Mouse (Mus musculus) mouse embryonic stem cell (cell line): ENCODE results near the gene Lrch3.
"Not testable (repeated sequence)": the region's sequence is repeated elsewhere in the genome, so short reads cannot be mapped to it uniquely, and the experiment has no call there.

ENCODE experiments used
- in situ Hi-C, 2 experiments: fragments of 300-500 bp; cut with MboI; formaldehyde crosslinking; loops; 1 replicate in 1 of 2; 3 replicates in 1 of 2; pipeline ENCODE4 v1.14.3; 2019 to 2020; ENCODE audit warnings: low sequenced_read_pairs in 2 of 2, low pct_unique_long_range_greater_than_20kb in 1 of 2, mixed read lengths in 1 of 2; ENCODE audit not compliant: unreplicated experiment in 1 of 2

Gene Lrch3

DNA sequence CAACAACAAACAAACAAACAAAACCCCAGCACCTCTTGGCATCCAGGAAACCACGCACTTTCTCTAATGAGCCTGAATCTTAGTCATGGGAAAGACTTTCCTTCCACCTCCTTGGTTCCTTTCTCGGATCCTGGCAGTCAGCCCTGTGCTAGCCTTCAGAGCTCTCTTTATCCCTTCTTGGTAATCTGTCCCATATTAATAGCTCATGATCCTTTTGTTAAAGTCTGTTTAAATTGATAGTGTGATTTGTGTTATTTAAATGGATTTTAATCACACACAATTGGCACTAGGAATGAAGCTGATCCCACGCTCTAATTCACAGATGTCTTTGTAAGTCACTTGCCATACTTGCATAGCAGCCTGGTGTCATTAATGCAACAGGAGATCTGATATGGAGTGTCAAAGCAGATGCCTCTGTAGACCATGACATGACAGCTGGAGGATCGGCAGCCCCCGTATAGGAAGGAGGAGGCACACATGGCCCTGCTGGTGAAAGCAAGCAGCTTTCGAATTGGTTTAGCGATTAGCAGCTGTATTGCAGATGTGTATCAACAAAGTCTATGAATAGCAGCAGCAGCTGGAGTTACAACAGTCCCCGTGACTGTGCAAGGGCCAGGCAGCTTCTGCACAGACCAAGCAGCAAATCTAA is 110.7 kb downstream of the Lrch3 start:
- in situ Hi-C loops: loop anchor here in 1 of 2 experiments (10.0 kb wide), 1 partner anchor 210 kb away; the partner anchor contains the start of gene Smbd1

- in situ Hi-C loops: loop anchor here in 1 of 2 experiments (10.0 kb wide), 1 partner anchor 212 kb away; the partner anchor contains the start of gene Smbd1
Measured at GRCm38 (mm10) chr16:33026357-33026756, 112.5 kb downstream of the Lrch3 start.

DNA sequence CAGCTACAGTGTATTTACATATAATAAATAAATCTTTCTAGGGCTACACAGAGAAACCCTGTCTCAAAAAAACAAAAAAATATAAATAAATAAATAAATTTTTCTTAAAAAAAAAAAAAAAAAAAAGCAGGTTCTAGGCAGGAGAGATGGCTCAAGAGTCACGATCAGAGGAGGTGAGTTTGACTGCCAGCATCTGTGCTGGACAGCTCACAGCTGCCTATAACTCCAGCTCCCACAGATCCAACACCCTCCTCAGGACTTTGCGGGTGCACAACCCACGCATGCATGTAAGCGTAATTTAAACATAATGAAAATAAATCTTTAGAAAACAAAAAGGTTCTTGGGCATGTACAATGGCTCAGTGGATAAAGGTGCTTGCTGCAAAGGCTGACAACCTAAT is 122.1 kb downstream of the Lrch3 start:
- in situ Hi-C loops: no loop called here

- in situ Hi-C loops: no loop called here
Measured at GRCm38 (mm10) chr16:33042682-33043081, 128.8 kb downstream of the Lrch3 start.

GRCm38 (mm10) chr16:33043268-33043667 is 129.4 kb downstream of the Lrch3 start:
- in situ Hi-C loops: no loop called here

- in situ Hi-C loops: no loop called here
Measured at GRCm38 (mm10) chr16:33048004-33048403, 134.1 kb downstream of the Lrch3 start.

DNA sequence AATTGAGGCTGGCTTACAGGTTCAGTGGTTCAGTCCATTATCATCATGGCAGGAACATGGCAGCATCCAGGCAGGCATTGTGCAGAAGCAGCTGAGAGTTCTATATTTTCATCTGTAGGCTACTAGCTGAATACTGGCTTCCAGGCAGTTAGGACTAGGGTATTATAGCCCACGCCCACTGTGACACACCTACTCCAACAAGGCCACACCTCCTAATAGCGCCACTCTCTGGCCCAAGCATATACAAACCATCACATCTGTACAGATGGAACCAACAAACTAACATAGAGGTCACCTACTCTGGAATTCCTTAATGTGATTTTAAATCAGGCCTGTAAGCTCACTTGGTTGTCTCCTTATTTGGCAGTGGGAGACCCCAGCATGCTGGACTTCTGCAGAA is 134.8 kb downstream of the Lrch3 start:
- in situ Hi-C loops: no loop called here

DNA sequence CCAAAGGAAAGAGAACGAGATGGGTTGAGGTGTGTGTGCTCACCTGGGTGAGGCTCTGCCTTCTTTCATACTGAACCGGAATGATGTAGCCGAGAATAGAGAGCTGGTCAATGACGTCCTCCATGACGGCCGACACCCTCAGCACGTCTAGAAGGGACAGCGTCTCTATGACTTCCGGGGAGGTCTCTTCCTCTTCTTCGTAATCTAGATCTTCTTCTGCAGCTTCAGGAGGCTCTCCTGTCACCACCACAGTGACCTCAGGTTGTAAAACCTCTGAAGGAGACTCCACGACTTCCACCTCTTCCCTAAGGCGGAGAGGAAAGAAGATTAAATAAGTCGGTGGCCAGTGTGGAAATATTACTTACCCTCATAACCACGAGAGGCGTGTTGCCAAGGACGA is 135.9 kb downstream of the Lrch3 start:
- in situ Hi-C loops: no loop called here

DNA sequence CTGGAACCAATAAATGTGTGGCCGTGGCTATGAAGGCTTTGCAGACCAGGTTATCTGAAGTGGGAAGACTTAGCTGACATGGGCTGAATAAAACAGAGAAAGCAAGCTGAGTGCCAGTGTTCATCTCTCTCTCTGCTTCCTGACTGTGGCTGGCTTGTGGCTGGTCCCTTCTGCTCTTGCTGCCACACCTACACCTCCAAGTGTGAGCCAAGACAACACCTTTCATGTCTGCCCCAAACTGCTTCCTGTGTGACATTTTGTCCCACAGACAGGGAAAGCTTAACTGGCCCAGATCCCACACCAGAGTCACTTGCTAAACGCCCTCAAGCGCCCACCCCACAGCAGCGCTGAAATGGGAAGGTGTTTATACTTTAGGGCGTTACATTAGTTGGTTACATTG is 139.2 kb downstream of the Lrch3 start:
- in situ Hi-C loops: no loop called here

DNA sequence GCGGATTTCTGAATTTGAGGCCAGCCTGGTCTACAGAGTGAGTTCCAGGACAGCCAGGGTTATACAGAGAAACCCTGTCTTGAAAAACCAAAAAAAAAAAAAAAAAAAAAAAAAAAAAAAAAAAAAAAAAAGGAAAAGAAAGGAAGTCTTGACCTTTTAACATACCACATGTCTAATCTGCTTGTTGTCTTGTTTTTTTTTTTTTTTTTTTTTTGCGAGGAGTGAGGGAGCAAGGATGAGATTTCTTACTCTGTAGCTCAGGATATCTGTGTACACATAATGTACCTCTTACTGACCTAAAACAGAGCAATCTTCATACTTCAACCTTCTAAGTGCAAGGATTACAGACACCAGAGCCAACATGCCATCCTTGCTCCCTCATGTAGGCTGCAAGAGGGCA is 141.0 kb downstream of the Lrch3 start:
- in situ Hi-C loops: not testable (repeated sequence)

DNA sequence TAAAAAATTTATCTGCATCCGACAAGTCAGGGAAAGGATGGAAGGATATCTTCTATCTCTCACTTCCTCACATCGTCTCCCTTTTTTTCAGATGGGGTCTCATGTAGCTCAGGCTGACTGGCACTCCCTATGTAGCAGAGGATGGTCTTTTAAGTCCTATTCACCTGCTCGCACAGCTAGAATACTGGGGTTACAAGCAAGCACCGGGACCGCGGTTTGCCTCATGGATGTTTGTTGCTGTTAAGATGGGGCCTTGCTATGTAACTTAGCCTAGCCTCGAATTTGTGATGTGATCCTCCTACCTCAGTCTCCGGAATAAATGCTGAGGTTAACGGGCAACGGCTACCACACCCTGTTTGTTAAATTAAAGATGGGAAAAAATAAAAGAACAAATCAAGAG is 141.8 kb downstream of the Lrch3 start:
- in situ Hi-C loops: no loop called here

GRCm38 (mm10) chr16:33056095-33056785 is 142.3 kb downstream of the Lrch3 start, which contains the start of the genes Iqcg and Rpl35a:
TSS of gene Iqcg (minus strand) at chr16:33056218.
TSS of gene Rpl35a (plus strand) at chr16:33056453.
- in situ Hi-C loops: no loop called here

- in situ Hi-C loops: no loop called here
Measured at GRCm38 (mm10) chr16:33056786-33057185, 142.9 kb downstream of the Lrch3 start.

- in situ Hi-C loops: no loop called here
Measured at GRCm38 (mm10) chr16:33058033-33058432, 144.1 kb downstream of the Lrch3 start.

- in situ Hi-C loops: not testable (repeated sequence)
Measured at GRCm38 (mm10) chr16:33058656-33059055, 144.8 kb downstream of the Lrch3 start.

DNA sequence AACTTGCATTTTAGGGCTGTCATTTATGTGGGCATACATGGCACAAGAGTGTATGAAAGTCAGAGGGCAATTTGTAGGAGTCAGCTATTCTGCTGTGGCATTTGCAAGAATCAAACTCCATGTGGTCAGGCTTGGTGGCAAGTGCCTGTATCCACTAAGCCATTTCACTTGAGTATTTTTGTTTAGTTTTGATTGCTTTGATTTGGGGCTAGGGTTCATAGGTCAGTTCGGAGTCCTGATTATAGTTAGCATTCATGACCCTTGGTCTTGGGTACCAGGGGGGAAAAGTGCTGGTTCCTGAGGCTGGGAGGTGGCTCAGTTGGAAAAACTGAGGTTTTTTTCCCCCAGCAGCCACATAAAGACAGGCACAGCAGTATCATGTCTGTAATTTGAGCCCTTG is 145.6 kb downstream of the Lrch3 start:
- in situ Hi-C loops: no loop called here

- in situ Hi-C loops: no loop called here
Measured at GRCm38 (mm10) chr16:33060926-33061325, 147.0 kb downstream of the Lrch3 start.

- in situ Hi-C loops: no loop called here
Measured at GRCm38 (mm10) chr16:33061400-33061799, 147.5 kb downstream of the Lrch3 start.

- in situ Hi-C loops: no loop called here
Measured at GRCm38 (mm10) chr16:33062024-33062681, 148.3 kb downstream of the Lrch3 start, which contains the start of gene Lmln. TSS of gene Lmln (plus strand) at chr16:33062521.
